ENCODE assay signal across 25 mouse cellular contexts in genomic region chr14:46586093-46586492, GRCm38 (mm10).
DNase-seq lines count a peak whose midpoint lies in the region; ATAC-seq lines count a peak whose summit lies in the region.
"Had no signal": no experiment of that assay in that cellular context is flagged by ENCODE, and none has a peak within 500 bp of the region (broad histone marks: within the 10 kb centered on the region; RNA-seq: fewer than 3 reads in every experiment).

No protein-coding gene starts in this region.

- 25% methylated on average over 11 of the region's 11 CpGs for WGBS in kidney, embryonic 15.5 days
- WGBS in midbrain, embryonic 15.5 days = 82% methylated on average over 11 of the region's 11 CpGs
- 87% methylated on average over 11 of the region's 11 CpGs for WGBS in midbrain, embryonic 14.5 days
- 53% methylated on average over 11 of the region's 11 CpGs for WGBS in limb, embryonic 10.5 days
- WGBS in limb, embryonic 11.5 days = 42% methylated on average over 11 of the region's 11 CpGs

- H3K4me1 ChIP-seq in kidney, embryonic 15.5 days = peaks cover 16% of the 10 kb centered on the region
- H3K4me1 ChIP-seq in midbrain, embryonic 15.5 days = no peaks in the 10 kb centered on the region
- H3K4me1 ChIP-seq in midbrain, embryonic 14.5 days (ENCODE audit: control insufficient read depth, insufficient read depth, low read length) = no peaks in the 10 kb centered on the region
- peaks cover 40% of the 10 kb centered on the region for H3K4me1 ChIP-seq in limb, embryonic 10.5 days
- H3K4me1 ChIP-seq in limb, embryonic 11.5 days (ENCODE audit: control insufficient read depth, insufficient read depth, low read length) = peaks cover 13% of the 10 kb centered on the region
- H3K4me1 ChIP-seq: forebrain, embryonic 13.5 days; hindbrain, embryonic 13.5 days had no signal

- intact Hi-C loops in left cerebral cortex, postnatal 14 days (cut with DNase I) = no loop called here

- H3K36me3 ChIP-seq in kidney, embryonic 15.5 days = no peaks in the 10 kb centered on the region
- H3K36me3 ChIP-seq in midbrain, embryonic 15.5 days (replicated peaks) = no peaks in the 10 kb centered on the region
- no peaks in the 10 kb centered on the region for H3K36me3 ChIP-seq in midbrain, embryonic 14.5 days (ENCODE audit: control insufficient read depth, insufficient read depth, low read length)
- no peaks in the 10 kb centered on the region for H3K36me3 ChIP-seq in limb, embryonic 10.5 days
- H3K36me3 ChIP-seq in limb, embryonic 11.5 days (ENCODE audit: control insufficient read depth, insufficient read depth, low read length) = no peaks in the 10 kb centered on the region
- H3K36me3 ChIP-seq: forebrain, embryonic 10.5 days; hindbrain, embryonic 10.5 days; hindbrain, embryonic 13.5 days had no signal

- no peaks in the 10 kb centered on the region for H3K9me3 ChIP-seq in kidney, embryonic 15.5 days (replicated peaks)
- no peaks in the 10 kb centered on the region for H3K9me3 ChIP-seq in midbrain, embryonic 15.5 days
- H3K9me3 ChIP-seq in midbrain, embryonic 14.5 days (ENCODE audit: control insufficient read depth, low read length) = no peaks in the 10 kb centered on the region
- H3K9me3 ChIP-seq in limb, embryonic 10.5 days (replicated peaks) = no peaks in the 10 kb centered on the region
- H3K9me3 ChIP-seq in limb, embryonic 11.5 days (ENCODE audit: control insufficient read depth, low read length) = no peaks in the 10 kb centered on the region
- H3K9me3 ChIP-seq: forebrain, embryonic 10.5 days; forebrain, embryonic 13.5 days; hindbrain, embryonic 10.5 days; hindbrain, embryonic 13.5 days had no signal

- DNase-seq in kidney, postnatal 36 days = no peak
- no peak for DNase-seq in midbrain, embryonic 14.5 days
- DNase-seq in limb, embryonic 10.5 days (ENCODE audit: low spot score) = no peak
- no peak for DNase-seq in limb, embryonic 11.5 days (ENCODE audit: low spot score)
- DNase-seq in left cerebral cortex, postnatal 14 days (ENCODE audit: low spot score in 2 of 2) = no peak
- DNase-seq in retina, embryonic 14.5 days (ENCODE audit: low spot score) = no peak
- DNase-seq: adrenal gland, adult 2 months; adrenal gland, postnatal 14 days; cerebellum, adult 11-12 months; cerebellum, adult 8-10 months; cerebellum, postnatal 10 days; cerebellum, postnatal 36 days; embryo, embryonic 11 days; gastrocnemius, postnatal 10 days; gastrocnemius, postnatal 36 days; heart, adult 2 months had no signal

- no peaks in the 10 kb centered on the region for H3K27me3 ChIP-seq in kidney, embryonic 15.5 days
- H3K27me3 ChIP-seq in midbrain, embryonic 15.5 days (replicated peaks) = no peaks in the 10 kb centered on the region
- no peaks in the 10 kb centered on the region for H3K27me3 ChIP-seq in midbrain, embryonic 14.5 days (ENCODE audit: control insufficient read depth, insufficient read depth, low read length)
- 0 out of 2 replicates have a peak, but pooled peaks cover 5% of the 10 kb centered on the region for H3K27me3 ChIP-seq in limb, embryonic 10.5 days (ENCODE audit: low read depth, poor library complexity, severe bottlenecking)
- H3K27me3 ChIP-seq in limb, embryonic 11.5 days (ENCODE audit: control insufficient read depth, insufficient read depth, low read length) = no peaks in the 10 kb centered on the region
- H3K27me3 ChIP-seq: forebrain, embryonic 13.5 days; hindbrain, embryonic 13.5 days had no signal

- 0 out of 2 replicates have a peak overlapping the region, but pooled peaks have one; percentile 5 for H3K27ac ChIP-seq in kidney, embryonic 15.5 days
- no peak overlapping the region for H3K27ac ChIP-seq in midbrain, embryonic 15.5 days
- H3K27ac ChIP-seq in midbrain, embryonic 14.5 days (replicated peaks; ENCODE audit: low read depth, low read length) = no peak overlapping the region
- peak overlapping the region; percentile 51 for H3K27ac ChIP-seq in limb, embryonic 10.5 days
- no peak overlapping the region for H3K27ac ChIP-seq in limb, embryonic 11.5 days (replicated peaks; ENCODE audit: low read depth, low read length)
- H3K27ac ChIP-seq: forebrain, embryonic 10.5 days; forebrain, embryonic 13.5 days; heart, adult 2 months; hindbrain, embryonic 10.5 days; hindbrain, embryonic 13.5 days had no signal

- ATAC-seq in kidney, embryonic 15.5 days (replicated peaks; ENCODE audit: low FRiP score) = peak; percentile 51; the same call in 1 of the 2 replicates
- 0 out of 2 replicates have a peak, but pooled peaks have one; percentile 24 for ATAC-seq in midbrain, embryonic 15.5 days (replicated peaks)
- no peak for ATAC-seq in midbrain, embryonic 14.5 days (ENCODE audit: low FRiP score, low TSS enrichment)
- no peak for ATAC-seq in limb, embryonic 11.5 days (ENCODE audit: insufficient number of reproducible peaks, low FRiP score, low TSS enrichment, low read depth)
- ATAC-seq: CD4-positive, CD25-positive, alpha-beta regulatory T cell, adult 4 months; forebrain, embryonic 13.5 days; forebrain, embryonic 16.5 days had no signal

- H3K4me2 ChIP-seq in kidney, embryonic 15.5 days = peak overlapping the region; percentile 53
- no peak overlapping the region for H3K4me2 ChIP-seq in midbrain, embryonic 15.5 days
- no peak overlapping the region for H3K4me2 ChIP-seq in midbrain, embryonic 14.5 days (ENCODE audit: low read length)
- 0 out of 2 replicates have a peak overlapping the region, but pooled peaks have one; percentile 22 for H3K4me2 ChIP-seq in limb, embryonic 11.5 days (ENCODE audit: low read depth, severe bottlenecking)
- H3K4me2 ChIP-seq: forebrain, embryonic 13.5 days; heart, embryonic 11.5 days; hindbrain, embryonic 13.5 days had no signal

- no peak overlapping the region for H3K9ac ChIP-seq in kidney, embryonic 15.5 days
- H3K9ac ChIP-seq in midbrain, embryonic 15.5 days = no peak overlapping the region
- no peak overlapping the region for H3K9ac ChIP-seq in midbrain, embryonic 14.5 days (replicated peaks; ENCODE audit: low read length)
- H3K9ac ChIP-seq in limb, embryonic 11.5 days (ENCODE audit: low read length) = no peak overlapping the region
- H3K9ac ChIP-seq: forebrain, embryonic 13.5 days; hindbrain, embryonic 13.5 days had no signal

- 0 out of 2 replicates have a peak overlapping the region, but pooled peaks have one; percentile 2 for H3K4me3 ChIP-seq in kidney, embryonic 15.5 days (replicated peaks)
- no peak overlapping the region for H3K4me3 ChIP-seq in midbrain, embryonic 15.5 days
- H3K4me3 ChIP-seq in midbrain, embryonic 14.5 days (replicated peaks; ENCODE audit: low read depth, low read length) = no peak overlapping the region
- H3K4me3 ChIP-seq in limb, embryonic 10.5 days = no peak overlapping the region
- H3K4me3 ChIP-seq in limb, embryonic 11.5 days (ENCODE audit: low read depth, low read length) = no peak overlapping the region
- H3K4me3 ChIP-seq: forebrain, embryonic 10.5 days; forebrain, embryonic 13.5 days; heart, adult 2 months; hindbrain, embryonic 10.5 days; hindbrain, embryonic 13.5 days had no signal

Comparison
In these comparisons a context has a peak if more than half of its experiments do, and no peak if none do; other contexts are left out.
1. ATAC-seq: peak in kidney, embryonic 15.5 days (single experiment) and midbrain, embryonic 15.5 days (single experiment); none in midbrain, embryonic 14.5 days (single experiment) and limb, embryonic 11.5 days (single experiment).
2. H3K27ac ChIP-seq: peak in kidney, embryonic 15.5 days (single experiment) and limb, embryonic 10.5 days (single experiment); none in midbrain, embryonic 15.5 days (single experiment), midbrain, embryonic 14.5 days (single experiment) and limb, embryonic 11.5 days (single experiment).
3. H3K4me2 ChIP-seq: peak in kidney, embryonic 15.5 days (single experiment) and limb, embryonic 11.5 days (single experiment); none in midbrain, embryonic 15.5 days (single experiment) and midbrain, embryonic 14.5 days (single experiment).